Mouse (Mus musculus) hindbrain, embryonic 10.5 days (tissue): Measurements from ENCODE around the gene Dhcr24. TPM values are rescaled to one million over a fixed set of nuclear protein-coding genes. Genes with fewer than 3 reads are reported as not detected.

Source experiments
- DNase-seq: peaks from one replicate; pipeline ENCODE4 v3.0.0-alpha.2; 2017; ENCODE audit warnings: low spot score
- H3K27ac ChIP-seq: fragments of 300-500 bp; sonication (generic); 2 replicates; pipeline ENCODE4 v1.5.1; 2016; ENCODE audit warnings: mild to moderate bottlenecking, moderate library complexity
- H3K27me3 ChIP-seq: fragments of 300-500 bp; sonication (generic); 2 replicates; pipeline ENCODE4 v1.6.1; 2016; ENCODE audit warnings: mild to moderate bottlenecking; ENCODE audit not compliant: poor library complexity, insufficient read depth, severe bottlenecking
- H3K36me3 ChIP-seq: fragments of 300-500 bp; sonication (generic); 2 replicates; pipeline ENCODE4 v1.6.1; 2016; ENCODE audit warnings: mild to moderate bottlenecking, moderate library complexity
- H3K4me1 ChIP-seq: fragments of 300-500 bp; sonication (generic); replicated peaks from 2 replicates; pipeline ENCODE4 v1.6.1; 2016; ENCODE audit warnings: mild to moderate bottlenecking
- H3K4me3 ChIP-seq: fragments of 300-500 bp; sonication (generic); 2 replicates; pipeline ENCODE4 v1.5.1; 2016; ENCODE audit warnings: mild to moderate bottlenecking, moderate library complexity
- H3K9me3 ChIP-seq: fragments of 300-500 bp; sonication (generic); 2 replicates; pipeline ENCODE4 v1.6.1; 2016; ENCODE audit warnings: mild to moderate bottlenecking, moderate library complexity
- WGBS: fragments of 180-500 bp; shearing (Covaris S2); methylation state at CpG from one replicate; pipeline ENCODE4 v1.1.7; 2016; 5-methylcytosine and 5-hydroxymethylcytosine counted together
- polyA plus RNA-seq: library from polyadenylated mRNA; unstranded; fragments of >200 nt; fragmentation: Nextera tagmentation; extraction: Ambion mirVana; gene quantifications from 2 replicates; pipeline ENCODE4 v1.2.1, GENCODE M21; 2016

Dhcr24 gene
- polyA plus RNA-seq, 1 experiment from 2014 or later: 7.6 TPM

- no peak overlapping the region for H3K4me3 ChIP-seq
- WGBS: 85% methylated on average over 4 of the region's 4 CpGs
- H3K27me3 ChIP-seq: peaks cover 58% of the 10 kb centered on the region
- no peaks in the 10 kb centered on the region for H3K36me3 ChIP-seq
- no peak overlapping the region for H3K27ac ChIP-seq
- H3K9me3 ChIP-seq: no peaks in the 10 kb centered on the region
- no peak for DNase-seq
- H3K4me1 ChIP-seq: peaks cover 31% of the 10 kb centered on the region
Observed at GRCm38 (mm10) chr4:106618898-106619297, 58.1 kb downstream of the Dhcr24 start.

GRCm38 (mm10) chr4:106621428-106621827 lies 60.6 kb downstream of the Dhcr24 start:
- no peak overlapping the region for H3K27ac ChIP-seq
- no peak overlapping the region for H3K4me3 ChIP-seq
- WGBS: 78% methylated on average over 3 of the region's 3 CpGs
- no peak for DNase-seq
- H3K36me3 ChIP-seq: no peaks in the 10 kb centered on the region
- no peaks in the 10 kb centered on the region for H3K9me3 ChIP-seq
- H3K27me3 ChIP-seq: peaks cover 70% of the 10 kb centered on the region
- H3K4me1 ChIP-seq: peaks cover 25% of the 10 kb centered on the region

- H3K4me1 ChIP-seq: peaks cover 20% of the 10 kb centered on the region
- H3K4me3 ChIP-seq: peak within 1 kb of the TSS; percentile 13
- DNase-seq: no peak
- WGBS: 31% methylated on average over 16 of the region's 16 CpGs
- peaks cover 72% of the 10 kb centered on the region for H3K27me3 ChIP-seq
- no peak within 1 kb of the TSS for H3K27ac ChIP-seq
- H3K9me3 ChIP-seq: no peaks in the 10 kb centered on the region
- H3K36me3 ChIP-seq: no peaks in the 10 kb centered on the region
Observed at GRCm38 (mm10) chr4:106622030-106622493, 61.2 kb downstream of the Dhcr24 start, which contains the start of gene Ttc22. Gene Ttc22, plus strand, starts transcription at chr4:106622432.

GRCm38 (mm10) chr4:106622712-106623111 lies 61.9 kb downstream of the Dhcr24 start:
- no peak for DNase-seq
- 27% methylated on average over 28 of the region's 28 CpGs for WGBS
- no peaks in the 10 kb centered on the region for H3K36me3 ChIP-seq

GRCm38 (mm10) chr4:106624271-106624670 lies 63.4 kb downstream of the Dhcr24 start:
- Histone ChIP-seq H3K4me3 (no peak overlapping the region), H3K36me3 (no peaks in the 10 kb centered on the region), H3K27ac (no peak overlapping the region), H3K27me3 (peaks cover 71% of the 10 kb centered on the region), H3K4me1 (peaks cover 11% of the 10 kb centered on the region), H3K9me3 (no peaks in the 10 kb centered on the region)
- no peak for DNase-seq
- WGBS: 93% methylated on average over 10 of the region's 10 CpGs

More at GRCm38 (mm10) chr4:106622712-106623111, 61.9 kb downstream of the Dhcr24 start:
- no peak overlapping the region for H3K27ac ChIP-seq
- H3K27me3 ChIP-seq: peaks cover 69% of the 10 kb centered on the region
- H3K9me3 ChIP-seq: no peaks in the 10 kb centered on the region
- peaks cover 14% of the 10 kb centered on the region for H3K4me1 ChIP-seq
- H3K4me3 ChIP-seq: no peak overlapping the region; the same call in 1 of the 2 replicates

- Histone ChIP-seq H3K27me3 (peaks cover 46% of the 10 kb centered on the region), H3K4me1 (peaks cover 8% of the 10 kb centered on the region), H3K9me3 (no peaks in the 10 kb centered on the region), H3K36me3 (no peaks in the 10 kb centered on the region), H3K27ac (no peak overlapping the region), H3K4me3 (no peak overlapping the region)
- DNase-seq: no peak
- 84% methylated on average over 5 of the region's 5 CpGs for WGBS
Observed at GRCm38 (mm10) chr4:106627809-106628208, 67.0 kb downstream of the Dhcr24 start.

- no peak overlapping the region for H3K4me3 ChIP-seq
- H3K9me3 ChIP-seq: no peaks in the 10 kb centered on the region
- DNase-seq: no peak
- H3K27ac ChIP-seq: no peak overlapping the region
- H3K36me3 ChIP-seq: no peaks in the 10 kb centered on the region
- WGBS: 53% methylated on average over 9 of the region's 9 CpGs
- peaks cover 14% of the 10 kb centered on the region for H3K4me1 ChIP-seq
- H3K27me3 ChIP-seq: peaks cover 36% of the 10 kb centered on the region
Observed at GRCm38 (mm10) chr4:106628650-106629360, 68.0 kb downstream of the Dhcr24 start.

- Histone ChIP-seq H3K27ac (no peak overlapping the region), H3K4me3 (no peak overlapping the region), H3K36me3 (no peaks in the 10 kb centered on the region), H3K9me3 (no peaks in the 10 kb centered on the region), H3K4me1 (peaks cover 19% of the 10 kb centered on the region), H3K27me3 (peaks cover 31% of the 10 kb centered on the region)
- DNase-seq: no peak
- 83% methylated on average over 5 of the region's 5 CpGs for WGBS
Observed at GRCm38 (mm10) chr4:106629374-106629773, 68.5 kb downstream of the Dhcr24 start.

GRCm38 (mm10) chr4:106630333-106631220 lies 69.7 kb downstream of the Dhcr24 start:
- H3K4me3 ChIP-seq: no peak overlapping the region
- H3K36me3 ChIP-seq: no peaks in the 10 kb centered on the region
- 29% methylated on average over 14 of the region's 14 CpGs for WGBS
- no peak overlapping the region for H3K27ac ChIP-seq
- H3K27me3 ChIP-seq: peaks cover 19% of the 10 kb centered on the region
- H3K4me1 ChIP-seq: peaks cover 19% of the 10 kb centered on the region
- DNase-seq: peak; percentile 66
- H3K9me3 ChIP-seq: no peaks in the 10 kb centered on the region

GRCm38 (mm10) chr4:106632313-106632712 lies 71.5 kb downstream of the Dhcr24 start:
- WGBS: 54% methylated on average over 2 of the region's 3 CpGs
- Histone ChIP-seq H3K27me3 (peaks cover 13% of the 10 kb centered on the region), H3K36me3 (no peaks in the 10 kb centered on the region), H3K4me3 (no peak overlapping the region), H3K9me3 (no peaks in the 10 kb centered on the region), H3K27ac (no peak overlapping the region), H3K4me1 (peaks cover 19% of the 10 kb centered on the region)
- DNase-seq: no peak

- WGBS: 41% methylated on average over 8 of the region's 8 CpGs
Observed at GRCm38 (mm10) chr4:106633281-106634085, 72.6 kb downstream of the Dhcr24 start.

GRCm38 (mm10) chr4:106634086-106634479 lies 73.2 kb downstream of the Dhcr24 start:
- no peak for DNase-seq
- Histone ChIP-seq H3K27ac (no peak overlapping the region), H3K36me3 (no peaks in the 10 kb centered on the region), H3K4me3 (no peak overlapping the region), H3K4me1 (peaks cover 19% of the 10 kb centered on the region), H3K27me3 (peaks cover 8% of the 10 kb centered on the region), H3K9me3 (no peaks in the 10 kb centered on the region)
- WGBS: 42% methylated on average over 9 of the region's 9 CpGs

More at GRCm38 (mm10) chr4:106633281-106634085, 72.6 kb downstream of the Dhcr24 start:
- H3K4me1 ChIP-seq: peaks cover 19% of the 10 kb centered on the region
- H3K36me3 ChIP-seq: no peaks in the 10 kb centered on the region
- H3K27ac ChIP-seq: no peak overlapping the region
- DNase-seq: no peak
- H3K4me3 ChIP-seq: no peak overlapping the region
- H3K27me3 ChIP-seq: peaks cover 8% of the 10 kb centered on the region
- H3K9me3 ChIP-seq: no peaks in the 10 kb centered on the region
